Mouse (Mus musculus): ENCODE results near the gene Dync2li1.

GRCm38 (mm10) chr17:84675204-84675603 is 48.9 kb downstream of the Dync2li1 start:
- TF ChIP-seq CTCF (IDR thresholded peaks at IDR 0.05) (no peak), EP300 (IDR thresholded peaks at IDR 0.05) (no peak)

All from lung, postnatal 0 days (tissue).